Mouse (Mus musculus) sigmoid colon, adult 10 weeks (tissue): ENCODE data around the gene Tlx3. TPM values are rescaled to one million over a fixed set of nuclear protein-coding genes. Genes with fewer than 3 reads are reported as not detected.

Experiments
- polyA plus RNA-seq: library from polyadenylated mRNA; stranded (reverse); fragments of 350-450 nt; fragmentation: Illumina TruSeq; extraction: RNeasy Lipid Tissue Mini Kit (QIAGEN cat#74804); gene quantifications from one replicate; pipeline ENCODE4 v1.2.3, GENCODE M21; 2014; ENCODE audit warnings: low read depth, low replicate concordance

Gene Tlx3
- not detected for polyA plus RNA-seq

DNA sequence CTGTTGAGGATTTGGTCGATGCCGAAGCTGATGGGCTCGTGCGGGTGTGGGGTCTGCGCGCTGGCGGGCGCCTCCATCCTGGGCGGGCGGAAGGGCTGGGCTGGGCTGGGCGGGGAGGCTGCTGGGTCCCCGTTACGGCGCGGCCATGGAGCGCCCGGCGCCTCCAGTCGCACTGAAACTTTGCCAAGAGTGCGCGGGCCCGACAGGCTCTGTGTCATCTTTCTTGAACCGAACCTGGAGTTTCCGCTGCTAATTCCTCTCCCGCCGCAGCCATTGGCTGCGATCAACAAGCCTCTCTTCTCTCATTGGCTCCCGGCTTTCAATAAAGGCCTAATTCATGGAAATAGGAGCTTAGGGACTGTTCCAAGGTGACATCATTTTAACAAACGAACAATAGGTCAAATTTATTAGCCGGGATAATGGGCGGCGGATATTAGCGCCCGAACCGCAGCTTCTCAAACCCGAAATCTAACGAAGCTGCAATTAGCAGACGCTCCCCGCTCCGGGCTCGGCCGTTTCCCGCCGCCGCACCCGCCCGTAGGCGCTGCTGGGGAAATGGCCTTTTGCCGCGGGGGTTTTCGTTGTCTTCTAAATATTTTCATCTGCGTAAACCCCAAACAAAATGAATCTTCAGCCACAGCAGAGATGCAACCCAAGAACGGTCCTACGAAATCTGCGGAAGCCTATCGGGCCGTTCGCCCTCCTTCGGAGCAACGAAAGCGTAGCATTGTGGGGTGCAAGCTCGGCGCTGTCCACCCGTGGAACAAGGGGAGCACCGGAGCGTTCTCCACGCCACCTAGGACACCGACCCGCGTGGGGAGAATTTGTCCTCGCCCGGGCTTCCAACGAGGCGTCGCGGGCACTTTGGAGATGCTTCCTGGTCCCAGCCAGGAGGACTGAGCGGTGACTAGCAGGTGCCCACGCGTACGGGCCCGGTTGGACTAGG is at the start of gene Tlx3:
Tlx3 (minus strand) TSS at position 207 of the 946 bp plus-strand sequence.

GRCm38 (mm10) chr11:33162998-33163506 is 40.3 kb downstream of the Tlx3 start, which contains the start of gene Npm1:
Gene Npm1, minus strand, starts transcription at chr11:33163206.

Other genes with a start within 250 kb of the Tlx3 start
- not detected for gene Fgf18, start 56.2 kb downstream of the Tlx3 start, polyA plus RNA-seq
- 1,708 TPM for gene Npm1, start 40.4 kb downstream of the Tlx3 start, polyA plus RNA-seq
- gene Gm12117, start 73.1 kb upstream of the Tlx3 start, polyA plus RNA-seq, result not detected